Mouse (Mus musculus) gonadal fat pad, adult 2 months (tissue): ENCODE data around the gene Nub1. TPM values are rescaled to one million over a fixed set of nuclear protein-coding genes. Genes with fewer than 3 reads are reported as not detected.

Experiments
- DNase-seq: peaks from one replicate; pipeline ENCODE4 v3.0.0-alpha.2; 2012; ENCODE audit warnings: low read depth
- polyA plus RNA-seq: library from polyadenylated mRNA; depleted of rRNA; stranded (reverse); fragments of >200 nt; gene quantifications from 2 replicates; pipeline ENCODE4 v1.2.3, GENCODE M21; 2012

The Nub1 gene
- polyA plus RNA-seq, 1 experiment = 51.0 TPM

- DNase-seq = no peak
Measured at GRCm38 (mm10) chr5:24701271-24701670, 15.9 kb downstream of the Nub1 start.

- no peak for DNase-seq
Measured at GRCm38 (mm10) chr5:24704615-24705014, 19.3 kb downstream of the Nub1 start.

DNA sequence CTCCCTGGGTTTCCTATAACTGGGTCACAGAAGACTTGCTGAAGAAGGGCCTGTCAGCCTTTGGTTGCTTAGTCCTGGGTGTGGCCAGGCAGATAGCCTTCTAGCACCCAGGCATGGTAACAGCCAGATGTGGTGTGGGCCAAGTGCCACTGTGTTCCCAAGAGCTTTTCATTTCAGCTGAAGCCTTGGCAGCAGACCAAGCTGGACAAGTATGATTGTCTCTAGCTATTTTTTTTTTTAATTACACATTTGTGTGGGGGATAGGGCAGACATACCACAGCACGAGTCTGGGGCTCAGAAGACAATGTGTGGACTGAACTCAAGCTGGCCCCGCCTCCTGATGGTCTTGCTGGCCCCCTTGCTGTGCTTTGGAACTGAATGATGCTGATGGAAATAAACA, 24.6 kb downstream of the Nub1 start:
- no peak for DNase-seq

DNA sequence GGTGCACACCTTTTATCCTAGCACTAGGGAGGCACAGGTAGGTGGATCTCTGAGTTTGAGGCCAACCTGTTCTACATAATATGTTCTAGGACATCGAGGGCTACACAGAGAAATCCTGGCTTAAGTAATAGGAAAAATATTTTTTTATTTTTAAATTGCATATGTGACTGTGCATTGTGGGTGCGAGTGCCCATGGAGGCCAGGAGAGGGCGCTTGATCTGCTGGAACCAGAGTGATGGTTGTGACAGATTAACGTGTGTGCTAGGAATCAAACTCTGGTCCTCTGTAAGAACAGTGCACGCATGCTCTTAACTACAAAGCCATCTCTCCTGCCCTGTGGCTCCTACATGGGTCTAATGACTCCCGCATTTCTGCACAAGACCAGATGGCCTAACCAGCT, 26.3 kb downstream of the Nub1 start:
- DNase-seq = no peak

DNA sequence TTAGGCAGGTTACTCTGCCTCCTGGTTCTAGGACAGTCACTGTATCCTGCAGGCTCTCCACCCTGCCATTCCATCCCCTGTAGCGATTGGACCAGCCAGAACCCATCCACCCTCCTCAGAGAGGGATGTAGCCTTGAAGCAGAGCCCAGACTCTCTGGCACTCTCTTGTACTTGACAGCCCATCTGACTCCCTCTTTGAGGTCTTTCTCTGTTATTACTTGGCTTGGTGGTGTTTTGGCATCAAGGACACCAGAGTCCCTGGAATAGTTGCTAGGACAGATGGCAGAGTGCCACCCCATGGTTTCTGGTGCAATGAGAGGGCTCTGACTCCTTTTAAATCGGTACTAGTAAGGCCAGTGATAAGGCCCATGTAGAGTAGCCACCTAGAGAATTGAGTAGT, 27.9 kb downstream of the Nub1 start:
- DNase-seq = no peak

DNA sequence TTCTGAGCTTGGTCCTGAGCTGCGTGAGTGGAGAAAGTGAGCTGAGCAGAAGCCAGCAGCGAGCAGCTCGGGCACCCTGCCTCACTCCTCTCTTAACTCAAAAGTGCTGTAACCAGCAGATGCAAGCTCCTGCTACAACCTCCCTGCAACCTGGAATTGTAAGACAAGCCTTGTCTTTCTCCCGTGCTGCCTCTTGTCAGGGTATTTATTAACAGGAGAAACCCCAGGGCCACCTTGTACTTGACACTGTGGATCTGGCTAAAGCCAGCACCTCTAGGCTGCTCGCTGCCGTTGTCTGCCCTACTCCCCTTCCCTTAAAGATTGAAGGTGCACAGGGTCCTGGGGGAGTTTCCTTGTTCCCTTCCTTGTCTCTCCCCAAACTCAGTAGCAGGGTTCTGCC, 28.7 kb downstream of the Nub1 start:
- DNase-seq = no peak

DNA sequence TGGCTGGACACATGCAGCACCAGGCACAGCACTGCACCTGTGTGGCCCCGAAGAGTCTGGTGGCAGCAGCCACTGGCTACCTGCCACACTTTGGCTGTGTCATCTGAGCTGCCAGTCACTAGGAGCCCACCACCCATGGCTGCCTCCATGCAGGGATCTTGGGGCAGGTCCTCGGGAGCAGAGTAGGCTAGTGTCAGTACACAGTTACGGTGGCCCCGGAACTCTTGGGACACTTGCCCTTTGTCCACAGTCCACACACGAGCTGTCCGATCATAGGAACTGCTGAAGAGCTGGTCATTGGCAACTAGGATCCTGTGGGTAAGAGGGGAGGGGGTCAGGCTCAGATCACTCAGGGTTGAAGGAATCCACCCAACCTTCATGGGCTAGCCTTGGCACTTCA, 32.7 kb downstream of the Nub1 start:
- no peak for DNase-seq

DNA sequence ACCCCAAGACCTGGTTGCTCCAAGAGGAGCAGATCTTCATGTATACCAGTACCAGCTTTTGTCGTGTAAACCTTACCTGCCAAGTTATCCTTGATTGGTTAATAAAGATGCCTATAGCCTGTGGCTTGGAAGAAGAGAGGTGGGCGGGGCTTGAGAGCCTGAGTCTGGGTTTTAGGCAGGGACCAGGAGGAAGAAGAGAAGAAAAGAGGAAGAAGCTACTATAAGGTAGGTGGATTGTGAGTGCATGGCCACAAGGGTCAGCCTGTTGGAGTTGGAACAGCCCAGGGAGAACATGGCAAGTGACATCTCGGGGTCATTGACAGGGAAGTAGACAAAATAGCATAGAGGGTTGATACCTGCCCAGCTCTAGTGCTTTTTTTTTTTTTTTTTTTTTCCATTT, 34.5 kb downstream of the Nub1 start:
- no peak for DNase-seq

DNA sequence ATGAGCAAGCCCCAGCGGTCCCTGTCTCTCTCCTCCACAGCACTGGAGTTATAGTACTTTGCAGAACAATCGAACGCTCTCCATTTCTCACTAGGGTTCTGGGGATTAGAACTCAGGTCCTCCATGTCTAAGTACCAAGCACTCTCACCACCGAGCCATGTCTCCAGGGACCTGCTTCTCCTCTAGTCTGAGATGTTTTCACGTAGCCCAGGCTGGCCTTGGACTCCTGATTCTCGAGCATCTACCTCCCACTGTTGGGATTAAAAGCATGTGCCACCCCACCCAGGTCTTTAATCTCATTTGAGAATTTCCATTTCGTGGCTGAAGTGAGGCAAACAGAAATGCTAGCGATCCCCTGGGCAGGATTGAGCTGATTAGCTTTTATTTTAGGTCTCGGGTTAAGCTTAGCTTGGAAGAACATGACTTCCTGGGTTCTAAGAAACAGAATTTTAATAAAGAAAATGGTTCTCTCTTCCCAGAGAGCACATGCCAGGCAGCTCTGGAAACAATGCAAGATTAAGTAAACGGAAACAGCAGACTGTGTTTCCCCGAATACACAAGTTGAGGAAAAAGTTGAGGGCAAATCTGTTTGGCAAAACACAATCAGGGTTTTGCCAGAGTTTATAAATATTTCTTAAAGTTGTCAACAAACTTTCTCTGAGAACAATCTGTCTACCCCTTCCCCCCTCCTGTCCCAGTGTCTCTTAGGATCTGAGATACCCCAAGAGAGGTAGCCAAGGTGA, 38.4 kb downstream of the Nub1 start:
- no peak for DNase-seq

GRCm38 (mm10) chr5:24724270-24724634, 38.9 kb downstream of the Nub1 start:
- no peak for DNase-seq

DNA sequence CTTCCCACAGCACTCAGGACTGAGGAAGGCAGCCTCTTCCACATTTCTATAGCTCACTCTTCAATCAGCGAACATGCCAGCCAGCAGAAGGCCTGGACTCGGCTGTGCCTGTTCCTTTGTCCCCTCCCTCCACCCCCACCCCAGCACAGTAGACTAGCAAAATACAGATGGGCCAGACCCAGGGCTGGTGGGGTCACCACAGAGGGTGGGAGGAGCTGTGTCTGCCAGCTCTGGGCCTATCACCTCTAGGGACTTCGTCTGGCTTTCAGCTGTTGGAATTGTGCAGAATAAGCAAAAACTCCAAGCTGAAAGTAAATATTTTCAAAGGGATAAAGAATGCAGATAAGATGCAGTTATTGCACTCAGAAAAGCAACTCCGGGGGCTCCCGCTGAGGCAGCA, 39.5 kb downstream of the Nub1 start:
- no peak for DNase-seq

DNA sequence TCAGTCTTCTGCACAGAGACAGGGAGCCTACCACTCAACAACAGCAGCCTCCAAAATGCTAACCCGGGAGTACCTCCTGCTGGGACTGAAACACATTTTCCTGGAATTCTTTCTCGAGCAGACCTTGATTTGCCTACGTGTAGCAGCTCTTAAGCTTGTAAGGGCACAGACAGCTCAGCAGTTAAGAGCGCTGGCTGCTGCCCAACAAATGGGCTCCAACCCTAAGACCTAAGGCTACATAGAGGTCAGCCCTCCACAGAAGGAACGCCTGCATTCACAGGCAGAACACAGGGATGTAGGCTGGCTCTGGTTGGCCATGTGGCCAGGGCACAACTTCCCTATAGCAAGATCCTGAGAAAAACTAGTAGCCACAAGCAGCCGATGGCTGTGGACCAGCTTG, 40.6 kb downstream of the Nub1 start:
- no peak for DNase-seq

GRCm38 (mm10) chr5:24726901-24727836, 41.8 kb downstream of the Nub1 start:
- no peak for DNase-seq

- no peak for DNase-seq
Measured at GRCm38 (mm10) chr5:24729797-24730487, 44.6 kb downstream of the Nub1 start.

GRCm38 (mm10) chr5:24730488-24730871, 45.1 kb downstream of the Nub1 start, which contains the start of gene Wdr86:
Wdr86 (minus strand) TSS chr5:24730727.
- DNase-seq = no peak

- DNase-seq = no peak
Measured at GRCm38 (mm10) chr5:24730986-24731385, 45.7 kb downstream of the Nub1 start.

- DNase-seq = no peak
Measured at GRCm38 (mm10) chr5:24733134-24733533, 47.8 kb downstream of the Nub1 start.

GRCm38 (mm10) chr5:24733771-24734426, 48.6 kb downstream of the Nub1 start:
- DNase-seq = no peak

- no peak for DNase-seq
Measured at GRCm38 (mm10) chr5:24737595-24737994, 52.3 kb downstream of the Nub1 start.

DNA sequence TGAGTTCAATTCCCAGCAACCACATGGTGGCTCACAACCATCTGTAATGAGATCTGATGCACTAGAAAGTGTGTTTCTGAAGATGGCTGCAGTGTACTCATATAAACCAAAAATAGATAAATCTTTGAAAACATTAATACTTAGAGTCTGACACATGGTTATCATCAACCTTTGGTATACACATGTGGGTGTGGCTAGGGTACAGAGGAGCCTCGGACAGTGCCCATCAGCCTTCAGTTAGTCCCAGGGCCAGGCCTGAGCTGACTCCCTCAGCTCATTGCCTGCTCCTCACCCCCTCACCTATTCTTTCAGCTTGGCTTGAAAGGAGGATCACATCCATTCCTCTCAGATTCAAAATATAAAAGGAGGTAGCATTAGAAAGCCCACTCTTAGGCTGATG, 53.2 kb downstream of the Nub1 start:
- DNase-seq = no peak

GRCm38 (mm10) chr5:24739141-24739753, 53.9 kb downstream of the Nub1 start:
- DNase-seq = no peak
